Mouse (Mus musculus) left cerebral cortex, adult 2 months (tissue): ENCODE results near the gene Lpcat4. TPM values are rescaled to one million over a fixed set of nuclear protein-coding genes. Genes with fewer than 3 reads are reported as not detected.

Experiments
- DNase-seq, 2 experiments: peaks; one replicate each; pipeline ENCODE4 v3.0.0; 2021 to 2022; ENCODE audit warnings: low spot score in 2 of 2, mixed read lengths in 1 of 2; ENCODE audit errors: extremely low spot score in 1 of 2
- H3K27ac ChIP-seq: fragments of 200-600 bp; 2 replicates; pipeline ENCODE4 v1.8.1; 2022
- H3K4me3 ChIP-seq: fragments of 200-600 bp; 2 replicates; pipeline ENCODE4 v1.8.1; 2022
- CTCF ChIP-seq: fragments of 200-600 bp; IDR thresholded peaks from 2 replicates; pipeline ENCODE4 v1.8.1; 2022; ENCODE audit warnings: antibody characterized with exemption, mild to moderate bottlenecking, moderate library complexity
- intact Hi-C: fragments of 180-260 bp; cut with DNase I; formaldehyde crosslinking; loops from one replicate; pipeline ENCODE4 v1.15.1; 2025
- total RNA-seq, 2 experiments: library from RNA; stranded (reverse); gene quantifications; 2 replicates each; pipeline ENCODE4 v1.2.3; 2021

Gene Lpcat4
- total RNA-seq, 2 experiments from 2014 or later = 150 to 164 TPM

DNA sequence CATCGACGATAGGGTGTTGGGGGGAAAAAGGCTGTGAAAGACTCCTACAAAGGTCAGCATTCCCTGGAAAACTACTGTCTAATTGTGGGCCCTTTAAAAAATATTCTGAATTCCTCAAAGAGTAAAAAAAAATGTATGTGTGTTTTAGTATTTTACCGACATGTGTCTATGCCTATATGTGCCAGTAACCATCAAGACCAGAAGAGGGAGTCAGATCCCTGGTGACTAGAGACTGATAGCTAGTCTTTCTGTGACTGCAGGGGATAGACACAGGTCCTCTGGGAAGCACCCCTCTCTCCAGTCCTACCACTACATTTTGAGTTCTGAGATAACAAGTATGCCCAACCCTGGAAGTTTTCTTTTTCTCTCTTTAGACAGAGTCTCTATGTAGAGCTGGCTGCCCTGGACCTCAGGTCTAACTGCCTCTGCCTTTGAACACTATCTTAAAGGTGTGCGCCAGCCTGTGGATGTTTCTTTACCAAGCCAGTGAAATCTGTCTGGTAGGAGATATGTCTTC lies 23.6 kb downstream of the Lpcat4 start:
- Histone ChIP-seq H3K27ac (peak overlapping the region; percentile 83), H3K4me3 (peak overlapping the region; percentile 78)
- DNase-seq = no peak
- intact Hi-C loops = loop anchor here (5.0 to 10.0 kb wide), 4 partner anchors 72 to 229 kb away; partner anchors contain the start of genes Aven, Emc4 and Emc7
- TF ChIP-seq CTCF = peak; percentile 40

GRCm38 (mm10) chr2:112264364-112264763 lies 25.1 kb downstream of the Lpcat4 start:
- H3K27ac ChIP-seq = no peak overlapping the region
- no peak overlapping the region for H3K4me3 ChIP-seq
- DNase-seq = no peak
- intact Hi-C loops = loop anchor here (5.0 to 10.0 kb wide), 4 partner anchors 70 to 228 kb away; partner anchors contain the start of genes Aven, Emc4 and Emc7
- TF ChIP-seq CTCF = no peak

- DNase-seq = peak; percentile 89 to 90
- TF ChIP-seq CTCF = no peak; the same call in none of the 2 replicates
- H3K4me3 ChIP-seq = peak within 1 kb of the TSS; percentile 93
- intact Hi-C loops = loop anchor here (5.0 to 10.0 kb wide), 3 partner anchors 69 to 217 kb away; partner anchors contain the start of genes Chrm5 and Emc7
- H3K27ac ChIP-seq = peak within 1 kb of the TSS; percentile 96
Observed at GRCm38 (mm10) chr2:112265448-112266241, 26.4 kb downstream of the Lpcat4 start, which contains the start of gene Slc12a6. Slc12a6 (plus strand) TSS chr2:112265825.

- TF ChIP-seq CTCF = no peak
- H3K4me3 ChIP-seq = peak within 1 kb of the TSS; percentile 93
- H3K27ac ChIP-seq = peak within 1 kb of the TSS; percentile 96
- intact Hi-C loops = loop anchor here (5.0 to 10.0 kb wide), 3 partner anchors 69 to 216 kb away; partner anchors contain the start of genes Chrm5 and Emc7
- DNase-seq = no peak
Observed at GRCm38 (mm10) chr2:112266242-112266592, 26.9 kb downstream of the Lpcat4 start, which contains the start of gene Gm21985. Gm21985 (plus strand) TSS chr2:112266314.

DNA sequence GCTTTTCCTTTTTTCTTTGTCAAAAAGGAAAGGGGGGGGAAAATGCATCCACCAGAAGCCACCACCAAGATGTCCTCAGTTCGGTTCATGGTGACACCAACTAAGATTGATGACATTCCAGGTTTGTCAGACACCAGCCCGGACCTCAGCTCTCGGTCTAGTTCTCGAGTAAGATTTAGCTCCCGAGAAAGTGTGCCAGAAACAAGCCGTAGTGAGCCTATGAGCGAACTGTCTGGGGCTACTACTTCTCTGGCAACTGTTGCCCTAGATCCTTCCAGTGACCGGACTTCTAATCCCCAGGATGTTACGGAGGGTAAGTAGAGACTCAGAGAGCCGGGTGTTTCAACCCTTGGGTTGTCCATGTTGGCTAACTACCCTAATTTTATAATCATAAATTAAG lies 27.5 kb downstream of the Lpcat4 start:
- intact Hi-C loops = loop anchor here (5.0 to 10.0 kb wide), 3 partner anchors 68 to 216 kb away; partner anchors contain the start of genes Chrm5 and Emc7
- H3K4me3 ChIP-seq = peak overlapping the region; percentile 93
- DNase-seq = no peak
- TF ChIP-seq CTCF = no peak
- peak overlapping the region; percentile 96 for H3K27ac ChIP-seq

- peak overlapping the region; percentile 93 for H3K4me3 ChIP-seq
- intact Hi-C loops = loop anchor here (5.0 to 10.0 kb wide), 3 partner anchors 67 to 215 kb away; partner anchors contain the start of genes Chrm5 and Emc7
- no peak for DNase-seq
- peak overlapping the region; percentile 34; the same call in 1 of the 2 replicates for H3K27ac ChIP-seq
- no peak for TF ChIP-seq CTCF
Observed at GRCm38 (mm10) chr2:112267547-112268269, 28.4 kb downstream of the Lpcat4 start.

- TF ChIP-seq CTCF = no peak
- no peak for DNase-seq
- intact Hi-C loops = no loop called here
Observed at GRCm38 (mm10) chr2:112270011-112270410, 30.7 kb downstream of the Lpcat4 start.

DNA sequence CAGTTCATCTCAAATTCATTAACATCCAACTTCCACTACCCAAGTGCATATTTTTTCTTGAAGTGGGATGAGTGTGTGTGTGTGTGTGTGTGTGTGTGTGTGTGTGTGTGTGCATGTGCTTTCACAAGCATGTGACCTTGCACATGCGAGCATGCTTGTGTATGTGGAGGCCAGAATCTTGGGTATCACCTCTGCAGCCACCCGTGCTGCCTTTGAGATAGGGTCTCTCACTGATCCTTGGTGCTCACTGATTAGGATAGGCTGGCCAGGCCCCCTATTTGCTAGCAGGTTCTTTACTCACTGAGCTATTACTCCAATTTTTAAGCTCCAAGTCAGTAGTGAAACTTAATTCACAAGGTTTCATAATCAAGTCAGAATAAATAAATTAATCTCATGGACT lies 33.6 kb downstream of the Lpcat4 start:
- intact Hi-C loops = no loop called here
- H3K4me3 ChIP-seq = no peak overlapping the region
- H3K27ac ChIP-seq = no peak overlapping the region
- TF ChIP-seq CTCF = no peak
- no peak for DNase-seq

More at GRCm38 (mm10) chr2:112270011-112270410, 30.7 kb downstream of the Lpcat4 start:
- Histone ChIP-seq H3K4me3 (no peak overlapping the region), H3K27ac (no peak overlapping the region)

- Histone ChIP-seq H3K27ac (no peak overlapping the region), H3K4me3 (no peak overlapping the region)
- TF ChIP-seq CTCF = no peak
- DNase-seq = no peak
- intact Hi-C loops = no loop called here
Observed at GRCm38 (mm10) chr2:112273474-112273873, 34.2 kb downstream of the Lpcat4 start.

DNA sequence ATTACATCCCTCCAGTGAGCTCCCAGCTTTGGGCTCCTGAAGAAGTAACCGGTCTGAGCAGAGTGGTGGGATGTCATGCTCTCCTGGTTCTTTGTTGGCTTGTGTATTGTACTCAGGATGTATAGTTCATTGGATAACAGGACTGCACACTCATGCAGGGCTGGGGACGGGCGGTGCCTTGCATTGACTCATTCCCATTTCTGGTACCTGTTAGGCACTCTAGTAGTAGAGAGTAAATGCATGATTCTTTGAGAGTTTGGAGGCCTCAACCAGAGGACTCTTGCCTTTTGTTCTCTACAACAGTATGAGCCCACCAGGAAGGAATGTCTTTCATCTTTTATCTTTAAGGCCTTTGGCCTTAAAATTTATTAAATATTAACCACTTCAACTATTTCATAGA lies 37.6 kb downstream of the Lpcat4 start:
- Histone ChIP-seq H3K27ac (no peak overlapping the region), H3K4me3 (no peak overlapping the region)
- DNase-seq = no peak
- intact Hi-C loops = no loop called here
- no peak for TF ChIP-seq CTCF

DNA sequence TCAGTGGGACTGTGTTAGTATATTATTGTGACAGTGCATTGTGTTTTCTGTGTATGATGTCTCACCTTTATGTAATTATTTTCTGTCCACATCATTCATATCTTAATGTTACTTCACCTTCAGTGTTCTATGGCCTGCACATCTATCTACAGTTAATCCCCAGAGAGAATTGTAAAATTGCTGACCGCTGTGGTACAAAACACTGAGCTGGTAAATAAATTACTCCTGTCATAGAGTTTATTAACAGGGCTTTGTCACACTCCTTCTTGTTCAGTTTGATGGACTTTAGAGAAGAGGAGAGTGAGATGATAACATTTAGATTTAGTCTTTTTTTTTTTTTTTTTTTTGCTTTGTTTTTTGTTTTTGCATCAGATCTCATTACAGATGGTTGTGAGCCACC lies 43.6 kb downstream of the Lpcat4 start:
- intact Hi-C loops = no loop called here
- no peak overlapping the region for H3K27ac ChIP-seq
- TF ChIP-seq CTCF = no peak

More for the DNA sequence above, 43.6 kb downstream of the Lpcat4 start:
- no peak overlapping the region for H3K4me3 ChIP-seq
- no peak for DNase-seq
